Mouse (Mus musculus) embryonic stem cell, embryonic (primary cell): Measurements from ENCODE around the gene Mgat3.

Source experiments
- CTCF ChIA-PET, 4 experiments: fragments of 300-600 bp in 2 of 4; fragments of 350-600 bp in 2 of 4; sonication (Branson Sonifier 250); formaldehyde crosslinking; loops; one replicate each; lab custom pipeline; 2022; ENCODE audit warnings: inconsistent platforms in 2 of 4; lab: Charles Lee
- POLR2A ChIA-PET, 4 experiments: fragments of 300-600 bp in 2 of 4; fragments of 350-600 bp in 2 of 4; sonication (Branson Sonifier 250); formaldehyde crosslinking; loops; one replicate each; lab custom pipeline; 2022; ENCODE audit warnings: antibody characterized with exemption in 4 of 4, inconsistent platforms in 1 of 4; lab: Charles Lee

Gene Mgat3

DNA sequence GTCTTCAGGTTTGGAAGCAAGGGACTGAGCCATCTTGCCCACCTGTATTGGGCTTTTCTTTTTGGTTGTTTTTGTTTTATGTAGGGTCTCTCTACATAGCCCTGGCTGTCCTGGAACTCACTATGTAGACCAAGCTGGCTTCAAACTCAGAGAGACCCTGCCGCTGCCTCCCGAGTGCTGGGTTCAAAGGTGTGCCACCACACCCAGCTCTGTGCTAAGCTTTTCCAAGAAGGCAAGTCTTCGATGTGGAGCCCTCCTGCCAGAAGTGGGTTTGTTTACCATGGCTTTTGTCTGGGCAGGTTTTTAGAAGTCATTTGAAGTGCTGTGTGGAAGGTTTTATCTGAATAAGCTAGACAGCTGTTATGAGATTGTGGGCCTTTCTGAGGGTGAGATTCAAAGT lies 32.6 kb upstream of the Mgat3 start:
- CTCF ChIA-PET, result interaction anchor here (0.5 to 2.5 kb wide), 10 partner anchors 9 to 165 kb away, joined by 3 to 7 read pairs (median 3); partner anchors contain the start of gene Tab1 (in 1 of the 4)

DNA sequence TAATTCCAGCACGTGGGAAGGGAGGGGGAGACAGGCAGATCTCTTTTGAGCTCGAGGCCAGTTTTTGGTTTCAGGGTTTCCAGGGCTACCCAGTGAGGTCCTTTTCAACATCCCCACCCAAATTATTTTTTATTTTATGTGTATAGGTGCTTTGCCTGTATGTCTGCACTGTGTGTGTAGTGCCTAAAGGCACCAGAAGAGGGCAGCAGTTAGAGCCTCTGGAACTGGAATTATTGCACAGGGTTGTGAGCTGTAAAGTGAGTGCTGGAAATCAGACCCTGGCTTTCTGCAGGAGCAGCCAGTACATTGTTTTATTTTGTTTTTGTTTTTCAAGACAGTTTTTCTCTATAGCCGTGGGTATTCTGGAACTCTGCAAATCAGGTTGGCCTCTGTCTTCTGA lies 31.4 kb upstream of the Mgat3 start:
- ChIA-PET CTCF (interaction anchor here in 3 of 4 experiments (0.6 to 2.5 kb wide), 22 partner anchors 9 to 355 kb away, joined by 3 to 12 read pairs (median 4); partner anchors contain the start of genes Tab1 (in 2 of the 3), Rpl3 (in 1 of the 3) and Syngr1 (in 1 of the 3)), POLR2A (interaction anchor here (0.6 to 7.4 kb wide), 34 partner anchors 8 to 282 kb away, joined by 3 to 55 read pairs (median 5); partner anchors contain the start of genes Tab1 (in 3 of the 4), Apobec3 (in 1 of the 4), Atf4 (in 1 of the 4) and Mief1 (in 1 of the 4))

More for the DNA sequence above, 32.6 kb upstream of the Mgat3 start:
- POLR2A ChIA-PET, result interaction anchor here in 2 of 4 experiments (0.8 to 7.4 kb wide), 17 partner anchors 8 to 116 kb away, joined by 3 to 55 read pairs (median 4); partner anchors contain the start of genes Atf4 (in 1 of the 2) and Tab1 (in 1 of the 2)

GRCm38 (mm10) chr15:80143760-80144159 lies 29.8 kb upstream of the Mgat3 start:
- ChIA-PET CTCF (interaction anchor here in 3 of 4 experiments (0.6 to 2.5 kb wide), 10 partner anchors 11 to 113 kb away, joined by 3 to 12 read pairs (median 4); partner anchors contain the start of gene Tab1 (in 2 of the 3)), POLR2A (interaction anchor here (0.6 to 7.4 kb wide), 42 partner anchors 9 to 117 kb away, joined by 3 to 55 read pairs (median 5); partner anchors contain the start of genes Atf4 (in 2 of the 4), Mief1 (in 2 of the 4), Tab1 (in 2 of the 4) and Mgat3 (in 1 of the 4))

- CTCF ChIA-PET, result interaction anchor here in 1 of 4 experiments (1.0 to 1.2 kb wide), 3 partner anchors 11 to 80 kb away, joined by 3 to 10 read pairs (median 4); no protein-coding TSS in a partner anchor
- POLR2A ChIA-PET, result interaction anchor here in 3 of 4 experiments (0.6 to 7.4 kb wide), 40 partner anchors 8 to 213 kb away, joined by 3 to 55 read pairs (median 4); partner anchors contain the start of genes Atf4 (in 2 of the 3), Mief1 (in 2 of the 3), Cbx7 (in 1 of the 3) and Mgat3 (in 1 of the 3)
Measured at GRCm38 (mm10) chr15:80145397-80145796, 28.1 kb upstream of the Mgat3 start.

- ChIA-PET CTCF (interaction anchor here in 2 of 4 experiments (0.6 to 1.2 kb wide), 3 partner anchors 79 to 119 kb away, joined by 3 to 5 read pairs (median 3); no protein-coding TSS in a partner anchor), POLR2A (interaction anchor here in 3 of 4 experiments (0.7 to 7.4 kb wide), 33 partner anchors 8 to 175 kb away, joined by 3 to 55 read pairs (median 4); partner anchors contain the start of genes Atf4 (in 2 of the 3), Cbx7 (in 1 of the 3), Mgat3 (in 1 of the 3) and Mief1 (in 1 of the 3))
Measured at GRCm38 (mm10) chr15:80146153-80146552, 27.4 kb upstream of the Mgat3 start.

DNA sequence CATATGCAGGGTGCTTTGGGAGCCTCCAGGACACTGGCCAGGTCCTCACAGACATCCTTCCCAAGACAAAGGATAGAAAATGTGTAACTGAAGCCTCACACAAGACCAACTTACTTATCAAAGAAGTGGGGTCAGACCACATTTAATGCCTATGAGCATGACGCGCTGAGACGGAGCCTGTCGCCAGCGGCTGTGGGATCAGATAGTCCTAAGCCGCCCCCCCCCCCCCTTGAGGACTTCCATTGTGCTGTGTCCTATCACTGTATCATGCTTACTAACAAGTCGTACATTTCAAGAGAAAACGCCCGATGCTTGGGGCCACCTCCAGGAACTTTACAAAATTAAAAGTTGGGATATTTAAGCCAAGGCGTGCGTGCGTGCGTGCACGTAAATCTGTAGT lies 26.4 kb upstream of the Mgat3 start:
- ChIA-PET POLR2A (interaction anchor here in 3 of 4 experiments (0.6 to 7.4 kb wide), 13 partner anchors 7 to 111 kb away, joined by 3 to 55 read pairs (median 7); partner anchors contain the start of genes Atf4 (in 1 of the 3), Mgat3 (in 1 of the 3) and Tab1 (in 1 of the 3)), CTCF (interaction anchor here in 1 of 4 experiments (0.6 kb wide), 1 partner anchor 9 kb away, joined by 3 read pairs; no protein-coding TSS in a partner anchor)

- ChIA-PET CTCF (interaction anchor here in 1 of 4 experiments (0.6 kb wide), 1 partner anchor 10 kb away, joined by 3 read pairs; no protein-coding TSS in a partner anchor), POLR2A (interaction anchor here in 3 of 4 experiments (0.6 to 2.1 kb wide), 14 partner anchors 10 to 116 kb away, joined by 3 to 8 read pairs (median 4); partner anchors contain the start of genes Tab1 (in 2 of the 3), Atf4 (in 1 of the 3), Mgat3 (in 1 of the 3) and Rps19bp1 (in 1 of the 3))
Measured at GRCm38 (mm10) chr15:80147511-80147910, 26.0 kb upstream of the Mgat3 start.

- POLR2A ChIA-PET, result interaction anchor here in 2 of 4 experiments (0.8 to 2.1 kb wide), 20 partner anchors 8 to 115 kb away, joined by 3 to 8 read pairs (median 4); partner anchors contain the start of genes AC140267.1 (in 1 of the 2), Mgat3 (in 1 of the 2), Mief1 (in 1 of the 2) and Rpl3 (in 1 of the 2)
- CTCF ChIA-PET, result interaction anchor here in 2 of 4 experiments (0.5 to 0.7 kb wide), 2 partner anchors 20 to 163 kb away, joined by 3 read pairs; no protein-coding TSS in a partner anchor
Measured at GRCm38 (mm10) chr15:80148565-80148964, 25.0 kb upstream of the Mgat3 start.

- CTCF ChIA-PET, result no interaction called here
- POLR2A ChIA-PET, result interaction anchor here in 2 of 4 experiments (0.9 to 2.9 kb wide), 20 partner anchors 9 to 109 kb away, joined by 3 to 13 read pairs (median 4); partner anchors contain the start of genes AC140267.1 (in 1 of the 2), Atf4 (in 1 of the 2), Mief1 (in 1 of the 2) and Rpl3 (in 1 of the 2)
Measured at GRCm38 (mm10) chr15:80149517-80149916, 24.0 kb upstream of the Mgat3 start.

DNA sequence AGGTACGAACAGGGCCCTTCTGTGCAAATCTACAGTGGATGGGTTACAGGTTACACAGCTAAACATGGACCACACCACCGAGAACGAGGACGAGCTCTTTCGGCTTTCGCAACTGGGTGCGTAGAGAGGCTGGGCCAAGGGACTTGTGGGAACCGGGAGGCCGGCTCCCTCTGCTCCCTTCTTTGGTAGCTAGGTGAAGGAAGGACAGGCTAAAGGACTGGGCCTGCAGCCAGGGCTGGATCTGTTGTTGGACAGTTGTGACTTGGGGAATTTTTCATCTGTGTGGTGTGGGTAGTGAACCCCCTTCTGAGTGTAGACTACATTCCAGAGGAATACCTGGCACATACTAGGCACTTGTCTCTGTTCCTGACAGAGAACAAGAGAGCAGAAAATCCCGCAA lies 20.9 kb upstream of the Mgat3 start:
- CTCF ChIA-PET, result interaction anchor here in 3 of 4 experiments (1.1 to 2.5 kb wide), 5 partner anchors 8 to 72 kb away, joined by 3 to 9 read pairs (median 7); no protein-coding TSS in a partner anchor
- POLR2A ChIA-PET, result interaction anchor here in 3 of 4 experiments (0.7 to 6.3 kb wide), 30 partner anchors 8 to 103 kb away, joined by 3 to 55 read pairs (median 4); partner anchors contain the start of genes Tab1 (in 2 of the 3), Atf4 (in 1 of the 3) and Mgat3 (in 1 of the 3)

DNA sequence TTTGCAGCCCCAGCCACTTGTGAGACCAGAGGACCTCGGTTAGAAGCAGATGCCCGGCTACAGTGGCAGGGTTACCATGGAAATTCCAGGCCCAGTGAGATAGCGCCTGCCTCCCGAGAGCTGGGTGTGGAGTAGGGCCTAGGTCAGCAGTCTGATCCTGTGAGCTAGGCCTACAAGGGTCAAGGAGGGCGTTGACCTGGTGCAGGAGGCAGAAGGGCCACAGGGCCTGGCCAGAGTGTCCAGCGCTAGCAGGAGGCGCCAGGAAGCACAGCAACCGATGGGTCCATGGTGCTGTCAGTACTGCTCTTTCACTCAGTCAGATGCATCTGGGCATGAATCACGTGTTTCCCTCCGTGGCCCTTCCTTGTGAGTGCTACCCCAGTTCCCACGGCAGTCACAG lies 19.8 kb upstream of the Mgat3 start:
- ChIA-PET CTCF (interaction anchor here in 1 of 4 experiments (1.7 kb wide), 1 partner anchor 71 kb away, joined by 4 read pairs; no protein-coding TSS in a partner anchor), POLR2A (interaction anchor here in 3 of 4 experiments (0.6 to 6.3 kb wide), 21 partner anchors 9 to 102 kb away, joined by 3 to 55 read pairs (median 6); partner anchors contain the start of gene Atf4 (in 3 of the 3))

DNA sequence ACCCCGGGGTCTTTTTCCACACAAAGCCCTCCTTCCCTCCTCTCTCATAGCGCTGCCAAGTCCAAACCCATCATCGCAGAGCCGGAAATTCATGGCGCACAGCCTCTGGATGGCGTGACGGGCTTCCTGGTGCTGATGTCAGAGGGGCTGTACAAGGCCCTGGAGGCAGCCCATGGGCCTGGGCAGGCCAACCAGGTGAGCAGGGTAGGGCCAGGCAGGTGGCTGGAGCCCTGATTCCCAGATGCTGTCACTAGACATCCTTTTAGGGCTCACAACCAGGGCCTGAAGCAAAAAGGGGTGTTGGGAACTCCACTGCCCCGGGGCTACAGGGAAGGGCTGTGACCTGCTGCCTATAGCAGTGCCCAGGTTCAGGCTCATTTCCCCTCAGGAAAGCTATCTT lies 17.8 kb upstream of the Mgat3 start:
- POLR2A ChIA-PET, result interaction anchor here in 3 of 4 experiments (0.5 to 6.3 kb wide), 16 partner anchors 11 to 106 kb away, joined by 3 to 55 read pairs (median 4); partner anchors contain the start of genes Tab1 (in 2 of the 3) and Mief1 (in 1 of the 3)
- CTCF ChIA-PET, result interaction anchor here in 1 of 4 experiments (1.0 kb wide), 1 partner anchor 11 kb away, joined by 4 read pairs; no protein-coding TSS in a partner anchor

- POLR2A ChIA-PET, result interaction anchor here (0.5 to 6.3 kb wide), 29 partner anchors 9 to 533 kb away, joined by 3 to 55 read pairs (median 4); partner anchors contain the start of genes Tab1 (in 2 of the 4) and Atf4 (in 1 of the 4)
- CTCF ChIA-PET, result interaction anchor here in 1 of 4 experiments (0.7 to 1.2 kb wide), 2 partner anchors 43 to 68 kb away, joined by 3 to 5 read pairs; no protein-coding TSS in a partner anchor
Measured at GRCm38 (mm10) chr15:80157197-80157943, 16.2 kb upstream of the Mgat3 start.

GRCm38 (mm10) chr15:80158001-80158706 lies 15.4 kb upstream of the Mgat3 start:
- POLR2A ChIA-PET, result interaction anchor here (0.6 to 6.8 kb wide), 31 partner anchors 10 to 100 kb away, joined by 3 to 60 read pairs (median 8); partner anchors contain the start of genes Atf4 (in 2 of the 4), Mgat3 (in 2 of the 4), Mief1 (in 2 of the 4) and Tab1 (in 1 of the 4)
- CTCF ChIA-PET, result interaction anchor here in 2 of 4 experiments (0.8 to 2.3 kb wide), 6 partner anchors 11 to 61 kb away, joined by 3 to 9 read pairs (median 6); no protein-coding TSS in a partner anchor

GRCm38 (mm10) chr15:80158707-80159090 lies 14.8 kb upstream of the Mgat3 start:
- CTCF ChIA-PET, result interaction anchor here in 2 of 4 experiments (0.7 to 2.3 kb wide), 7 partner anchors 11 to 60 kb away, joined by 3 to 9 read pairs (median 5); partner anchors contain the start of gene Mgat3 (in 1 of the 2)
- POLR2A ChIA-PET, result interaction anchor here (0.8 to 6.8 kb wide), 51 partner anchors 9 to 105 kb away, joined by 3 to 60 read pairs (median 7); partner anchors contain the start of genes Mgat3 (in 3 of the 4), Atf4 (in 2 of the 4), Mief1 (in 2 of the 4) and Rpl3 (in 1 of the 4)
